ENCODE assay signal across 25 mouse cellular contexts in the genomic region with DNA sequence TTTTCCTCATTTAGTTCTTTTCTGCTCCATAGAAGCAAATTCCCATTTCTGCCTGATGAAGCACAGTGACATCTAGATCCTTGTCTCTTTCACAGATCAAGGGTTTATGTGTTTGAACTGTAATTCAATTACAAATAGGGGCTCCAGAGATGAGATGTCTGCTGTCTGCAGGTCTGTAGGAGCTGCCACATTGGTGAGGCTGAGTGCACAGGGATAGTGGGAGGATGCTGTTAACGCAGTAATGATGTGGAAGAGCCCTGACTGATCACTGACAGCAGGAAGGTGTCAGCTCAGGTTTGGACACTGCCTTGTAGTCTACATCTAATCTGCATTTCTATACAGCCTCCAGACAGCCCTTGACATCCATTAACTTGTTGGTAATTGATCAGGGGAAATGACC. TPM values are rescaled to one million over a fixed set of nuclear protein-coding genes. Genes with fewer than 3 reads are reported as not detected.
DNase-seq lines count a peak whose midpoint lies in the region; ATAC-seq and TF ChIP-seq lines count a peak whose summit lies in the region.
"Had no signal": no experiment of that assay in that cellular context is flagged by ENCODE, and none has a peak within 500 bp of the region (broad histone marks: within the 10 kb centered on the region; RNA-seq: fewer than 3 reads in every experiment).

No protein-coding gene starts in this region.

- no peak for TF ChIP-seq CTCF in brain, embryonic 14.5 days (IDR thresholded peaks at IDR 0.05; ENCODE audit: borderline replicate concordance, extremely low read depth, insufficient read depth, insufficient read length)

- H3K4me3 ChIP-seq in kidney, embryonic 14.5 days (ENCODE audit: low read length): no peak overlapping the region
- no peak overlapping the region for H3K4me3 ChIP-seq in kidney, embryonic 16.5 days (ENCODE audit: low read length)
- H3K4me3 ChIP-seq: embryonic facial prominence, embryonic 10.5 days; embryonic facial prominence, embryonic 12.5 days; forebrain, embryonic 13.5 days; forebrain, embryonic 15.5 days had no signal

- no peak overlapping the region for H3K27ac ChIP-seq in kidney, embryonic 14.5 days (ENCODE audit: low read depth, low read length)
- no peak overlapping the region for H3K27ac ChIP-seq in kidney, embryonic 16.5 days (ENCODE audit: low read length)
- H3K27ac ChIP-seq: embryonic facial prominence, embryonic 10.5 days; embryonic facial prominence, embryonic 12.5 days; forebrain, embryonic 13.5 days; forebrain, embryonic 15.5 days had no signal

- no peaks in the 10 kb centered on the region for H3K4me1 ChIP-seq in kidney, embryonic 14.5 days (ENCODE audit: control insufficient read depth, insufficient read depth, low read length)
- H3K4me1 ChIP-seq in kidney, embryonic 16.5 days (ENCODE audit: insufficient read depth, low read length): no peaks in the 10 kb centered on the region
- H3K4me1 ChIP-seq: embryonic facial prominence, embryonic 10.5 days; embryonic facial prominence, embryonic 12.5 days; forebrain, embryonic 13.5 days; forebrain, embryonic 15.5 days had no signal

- H3K36me3 ChIP-seq in kidney, embryonic 14.5 days (ENCODE audit: control insufficient read depth, insufficient read depth, low read length): no peaks in the 10 kb centered on the region
- no peaks in the 10 kb centered on the region for H3K36me3 ChIP-seq in kidney, embryonic 16.5 days (ENCODE audit: insufficient read depth, low read length)
- H3K36me3 ChIP-seq: embryonic facial prominence, embryonic 10.5 days; embryonic facial prominence, embryonic 12.5 days; forebrain, embryonic 15.5 days had no signal

- TF ChIP-seq POLR2A in brain, embryonic 14.5 days (IDR thresholded peaks at IDR 0.05; ENCODE audit: borderline replicate concordance, extremely low read depth, insufficient read depth, insufficient read length, poor library complexity, severe bottlenecking): no peak

- ATAC-seq in kidney, embryonic 14.5 days (ENCODE audit: low FRiP score, low TSS enrichment): peak; percentile 89
- ATAC-seq in kidney, embryonic 16.5 days (ENCODE audit: low FRiP score, low TSS enrichment): peak; percentile 83; the same call in 1 of the 2 replicates
- ATAC-seq: activated CD4-positive, CD25-positive, alpha-beta regulatory T cell, adult 4 months; CD4-positive, CD25-positive, alpha-beta regulatory T cell, adult 4 months; forebrain, embryonic 13.5 days; forebrain, embryonic 15.5 days; forebrain, postnatal 0 days had no signal

- no peak overlapping the region for H3K9ac ChIP-seq in kidney, embryonic 14.5 days (ENCODE audit: low read depth, low read length)
- H3K9ac ChIP-seq in kidney, embryonic 16.5 days (replicated peaks; ENCODE audit: low read length): no peak overlapping the region
- H3K9ac ChIP-seq: embryonic facial prominence, embryonic 12.5 days; forebrain, embryonic 13.5 days; forebrain, embryonic 15.5 days; forebrain, postnatal 0 days had no signal

- no peak overlapping the region for H3K4me2 ChIP-seq in kidney, embryonic 14.5 days (replicated peaks; ENCODE audit: low read depth, low read length)
- no peak overlapping the region for H3K4me2 ChIP-seq in kidney, embryonic 16.5 days (replicated peaks; ENCODE audit: low read depth, low read length)
- H3K4me2 ChIP-seq: embryonic facial prominence, embryonic 12.5 days; forebrain, embryonic 13.5 days; forebrain, embryonic 15.5 days had no signal

- DNase-seq in kidney, postnatal 10 days: no peak
- no peak for DNase-seq in kidney, postnatal 36 days
- DNase-seq in ES-CJ7 (ENCODE audit: low read depth, low spot score): peak; percentile 12
- DNase-seq in brain, embryonic 14.5 days (ENCODE audit: low read depth): peak; percentile 9
- no peak for DNase-seq in urinary bladder, postnatal 10 days (ENCODE audit: low spot score)
- DNase-seq: adrenal gland, adult 8-10 months; adrenal gland, postnatal 14 days; adrenal gland, postnatal 36 days; B cell, adult 2 months; cerebellum, adult 11 months; cerebellum, adult 18-20 months; cerebellum, adult 8-10 months; cerebellum, adult 9-11 months; cerebellum, postnatal 14 days; cerebellum, postnatal 36 days; forebrain, postnatal 0 days had no signal

- H3K27me3 ChIP-seq in kidney, embryonic 14.5 days (ENCODE audit: control insufficient read depth, insufficient read depth, low read length): no peaks in the 10 kb centered on the region
- no peaks in the 10 kb centered on the region for H3K27me3 ChIP-seq in kidney, embryonic 16.5 days (ENCODE audit: insufficient read depth, low read length)
- H3K27me3 ChIP-seq: CH12.LX; embryonic facial prominence, embryonic 12.5 days; forebrain, embryonic 13.5 days; forebrain, embryonic 15.5 days had no signal

- H3K9me3 ChIP-seq in kidney, embryonic 14.5 days (ENCODE audit: control insufficient read depth, low read length): no peaks in the 10 kb centered on the region
- no peaks in the 10 kb centered on the region for H3K9me3 ChIP-seq in kidney, embryonic 16.5 days (ENCODE audit: low read length)
- H3K9me3 ChIP-seq: embryonic facial prominence, embryonic 10.5 days; embryonic facial prominence, embryonic 12.5 days; forebrain, embryonic 13.5 days; forebrain, embryonic 15.5 days had no signal

- 42% methylated on average over 1 of the region's 1 CpGs for WGBS in kidney, embryonic 14.5 days
- 11% methylated on average over 1 of the region's 1 CpGs for WGBS in kidney, embryonic 16.5 days

RNA-seq across cellular contexts. Expression of gene Fat3, which starts 16.5 kb away (rescaled TPM):
- 4.7 and 6.6 TPM in 2 replicates for polyA plus RNA-seq in kidney, embryonic 14.5 days (2014; fragmentation: Nextera tagmentation; extraction: Ambion mirVana)
- polyA plus RNA-seq in kidney, embryonic 16.5 days (2015; fragmentation: Nextera tagmentation; extraction: Ambion mirVana): 3.3 and 4.0 TPM in 2 replicates
- polyA plus RNA-seq in brain, embryonic 14.5 days (2012; rRNA removed): 31.5 and 42.0 TPM in 2 replicates

Comparison
In these comparisons a context has a peak if more than half of its experiments do, and no peak if none do; other contexts are left out.
1. DNase-seq: peak in ES-CJ7 (single experiment) and brain, embryonic 14.5 days (single experiment); none in kidney, postnatal 10 days (single experiment), kidney, postnatal 36 days (0 of 2) and urinary bladder, postnatal 10 days (single experiment).